Mouse (Mus musculus) embryonic facial prominence, embryonic 15.5 days (tissue): ENCODE data around the gene Dpy30. TPM values are rescaled to one million over a fixed set of nuclear protein-coding genes. Genes with fewer than 3 reads are reported as not detected.
A peak's percentile ranks its signal among the peaks of the same experiment; 100 is the strongest.
"Not testable (repeated sequence)": the region's sequence is repeated elsewhere in the genome, so short reads cannot be mapped to it uniquely, and the experiment has no call there.

Experiments
- ATAC-seq: fragments of 200-750 bp; cut with Nextera tagmentation; 2 replicates; pipeline ENCODE4 v1.8.0; 2017; ENCODE audit warnings: low read depth, moderate TSS enrichment; ENCODE audit not compliant: insufficient number of reproducible peaks, low FRiP score, low TSS enrichment
- H3K27ac ChIP-seq: fragments of 300-500 bp; sonication (generic); replicated peaks from 2 replicates; pipeline ENCODE4 v1.5.1; 2015; ENCODE audit warnings: mild to moderate bottlenecking, inconsistent platforms
- H3K27me3 ChIP-seq: fragments of 300-500 bp; sonication (generic); 2 replicates; pipeline ENCODE4 v1.6.1; 2015; ENCODE audit warnings: inconsistent platforms
- H3K36me3 ChIP-seq: fragments of 300-500 bp; sonication (generic); 2 replicates; pipeline ENCODE4 v1.6.1; 2015; ENCODE audit warnings: mild to moderate bottlenecking, inconsistent platforms
- H3K4me1 ChIP-seq: fragments of 300-500 bp; sonication (generic); 2 replicates; pipeline ENCODE4 v1.6.1; 2015; ENCODE audit warnings: inconsistent platforms
- H3K4me2 ChIP-seq: fragments of 300-500 bp; sonication (generic); replicated peaks from 2 replicates; pipeline ENCODE4 v1.6.1; 2015; ENCODE audit warnings: mild to moderate bottlenecking, inconsistent platforms
- H3K4me3 ChIP-seq: fragments of 300-500 bp; sonication (generic); replicated peaks from 2 replicates; pipeline ENCODE4 v1.5.1; 2015; ENCODE audit warnings: mild to moderate bottlenecking, inconsistent platforms
- H3K9ac ChIP-seq: fragments of 300-500 bp; sonication (generic); 2 replicates; pipeline ENCODE4 v1.6.1; 2015; ENCODE audit warnings: inconsistent platforms
- H3K9me3 ChIP-seq: fragments of 300-500 bp; sonication (generic); replicated peaks from 2 replicates; pipeline ENCODE4 v1.6.1; 2016; ENCODE audit warnings: inconsistent platforms
- WGBS: fragments of 180-500 bp; shearing (Covaris S2); methylation state at CpG from one replicate; pipeline ENCODE4 v1.1.7; 2015; 5-methylcytosine and 5-hydroxymethylcytosine counted together
- polyA plus RNA-seq: library from polyadenylated mRNA; unstranded; fragments of >200 nt; fragmentation: Nextera tagmentation; extraction: Ambion mirVana; gene quantifications from 2 replicates; pipeline ENCODE4 v1.2.1, GENCODE M21; 2015

The Dpy30 gene
- polyA plus RNA-seq = 191 and 200 TPM in 2 replicates

DNA sequence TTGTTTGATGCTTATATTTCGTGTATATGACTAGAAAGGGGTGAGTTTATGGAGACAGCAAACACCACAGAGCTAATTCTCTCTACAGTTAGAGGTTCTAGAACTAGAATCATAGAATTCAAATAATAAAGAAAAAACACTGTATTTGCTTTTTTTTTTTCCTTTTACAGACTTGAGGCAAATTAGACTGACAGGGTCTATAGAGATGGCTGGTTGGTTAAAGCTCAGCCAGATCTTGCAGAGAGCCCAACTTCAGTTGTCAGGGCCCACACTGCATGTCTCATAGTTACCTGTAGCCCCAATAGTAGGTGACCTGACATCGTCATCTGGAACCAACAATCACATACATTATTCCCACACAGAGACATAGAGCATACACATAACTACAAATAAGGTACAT lies at the start of gene Dpy30:
Dpy30 (minus strand) TSS at position 101 of the 400 bp plus-strand sequence.
- no peaks in the 10 kb centered on the region for H3K9me3 ChIP-seq
- ATAC-seq = no peak
- no peak within 1 kb of the TSS for H3K9ac ChIP-seq
- 72% methylated on average over 2 of the region's 2 CpGs for WGBS
- no peaks in the 10 kb centered on the region for H3K4me1 ChIP-seq
- no peak within 1 kb of the TSS for H3K4me3 ChIP-seq
- H3K4me2 ChIP-seq = no peak within 1 kb of the TSS
- no peak within 1 kb of the TSS for H3K27ac ChIP-seq
- H3K36me3 ChIP-seq = no peaks in the 10 kb centered on the region
- no peaks in the 10 kb centered on the region for H3K27me3 ChIP-seq

DNA sequence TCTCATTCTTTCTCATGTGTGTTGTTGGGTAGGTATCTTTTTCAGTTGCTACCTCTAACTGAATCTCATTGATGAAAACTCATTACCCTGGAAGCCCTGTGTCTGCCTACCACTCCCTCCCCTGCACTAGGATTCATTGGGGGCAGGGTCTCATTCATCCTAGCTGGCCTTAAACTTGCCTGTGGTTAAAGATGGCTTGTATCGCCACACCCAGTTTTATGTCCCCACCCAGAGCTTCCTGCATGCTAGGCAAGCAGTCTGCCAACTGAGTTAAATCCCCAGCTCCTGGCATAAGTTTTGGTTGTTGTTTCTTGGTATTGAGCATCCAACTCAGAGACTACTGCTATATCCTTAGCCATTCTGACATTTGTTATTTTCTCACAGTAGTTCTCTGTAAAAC lies 39.8 kb upstream of the Dpy30 start:
- ATAC-seq = no peak
- 77% methylated on average over 1 of the region's 1 CpGs for WGBS
- no peaks in the 10 kb centered on the region for H3K9me3 ChIP-seq
- H3K4me1 ChIP-seq = no peaks in the 10 kb centered on the region
- peaks cover 37% of the 10 kb centered on the region for H3K36me3 ChIP-seq
- no peak overlapping the region for H3K4me2 ChIP-seq
- H3K9ac ChIP-seq = no peak overlapping the region
- H3K27ac ChIP-seq = no peak overlapping the region
- H3K4me3 ChIP-seq = no peak overlapping the region
- no peaks in the 10 kb centered on the region for H3K27me3 ChIP-seq

DNA sequence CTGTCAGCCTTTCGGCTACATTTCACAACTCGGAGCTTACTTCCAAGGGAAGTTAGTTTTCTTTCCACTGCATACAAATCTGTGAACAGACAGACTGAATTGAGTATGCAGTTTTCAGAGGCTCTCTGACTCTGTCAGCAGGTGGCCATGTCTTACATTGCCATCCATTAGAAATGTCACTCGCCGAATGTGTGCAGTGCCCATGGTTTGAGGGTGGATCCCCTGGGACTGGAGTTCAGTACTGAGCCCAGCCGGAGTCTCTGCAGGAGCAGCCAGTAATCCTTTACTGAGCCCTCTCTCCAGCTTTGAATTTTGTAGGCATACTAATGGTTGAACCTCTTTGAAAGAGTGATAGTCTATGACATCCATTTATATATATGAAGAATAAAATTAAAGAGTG lies 17.4 kb upstream of the Dpy30 start:
- peaks cover 23% of the 10 kb centered on the region for H3K4me1 ChIP-seq
- no peaks in the 10 kb centered on the region for H3K27me3 ChIP-seq
- H3K9ac ChIP-seq = no peak overlapping the region
- no peak for ATAC-seq
- peak overlapping the region; percentile 92; the same call in 1 of the 2 replicates for H3K4me3 ChIP-seq
- no peak overlapping the region for H3K27ac ChIP-seq
- H3K9me3 ChIP-seq = no peaks in the 10 kb centered on the region
- H3K4me2 ChIP-seq = peak overlapping the region; percentile 63
- peaks cover 3% of the 10 kb centered on the region; the same call in 1 of the 2 replicates for H3K36me3 ChIP-seq
- WGBS = 53% methylated on average over 5 of the region's 5 CpGs

DNA sequence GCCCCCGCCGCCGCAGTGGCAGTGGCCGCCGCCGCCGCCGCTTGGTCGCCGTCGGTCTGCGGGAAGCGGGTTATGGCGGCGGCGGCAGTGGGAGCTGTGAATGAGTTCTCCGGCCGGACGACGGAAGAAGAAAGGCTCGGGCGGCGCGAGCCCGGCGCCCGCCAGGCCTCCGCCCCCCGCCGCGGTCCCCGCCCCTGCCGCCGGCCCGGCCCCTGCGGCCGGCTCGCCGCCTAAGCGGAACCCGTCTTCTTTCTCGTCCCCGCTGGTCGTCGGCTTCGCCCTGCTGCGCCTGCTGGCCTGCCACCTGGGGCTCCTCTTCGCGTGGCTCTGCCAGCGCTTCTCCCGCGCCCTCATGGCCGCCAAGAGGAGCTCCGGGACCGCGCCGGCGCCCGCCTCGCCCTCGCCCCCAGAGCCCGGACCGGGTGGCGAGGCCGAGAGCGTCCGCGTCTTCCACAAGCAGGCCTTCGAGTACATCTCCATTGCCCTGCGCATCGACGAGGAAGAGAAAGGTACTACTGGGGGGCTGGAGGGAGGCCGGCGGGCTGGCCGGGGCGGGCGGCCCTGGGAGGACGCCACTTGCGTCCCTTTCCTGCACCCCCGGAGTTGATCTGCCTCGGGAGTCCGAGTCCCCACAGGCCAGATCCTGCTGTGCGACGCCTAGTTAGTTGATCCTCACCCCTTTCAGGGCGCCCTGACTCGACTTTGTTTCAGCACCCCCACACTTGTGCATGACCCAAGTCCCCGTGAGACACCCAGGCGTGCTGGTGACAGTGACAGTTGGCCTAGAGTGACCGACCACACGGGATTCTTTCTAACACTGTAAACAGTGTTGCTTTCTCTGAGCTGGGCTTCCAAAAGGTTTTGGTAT lies 15.4 kb upstream of the Dpy30 start, which contains the start of gene Spast:
Spast (plus strand) TSS at position 51 of the 868 bp plus-strand sequence.
- WGBS = under 1% methylated on average over 59 of the region's 90 CpGs
- Histone ChIP-seq H3K27ac (peak within 1 kb of the TSS; percentile 95), H3K9ac (peak within 1 kb of the TSS; percentile 87), H3K4me2 (peak within 1 kb of the TSS; percentile 63), H3K27me3 (no peaks in the 10 kb centered on the region), H3K4me3 (peak within 1 kb of the TSS; percentile 92), H3K9me3 (no peaks in the 10 kb centered on the region), H3K36me3 (peaks cover 3% of the 10 kb centered on the region; the same call in 1 of the 2 replicates), H3K4me1 (peaks cover 23% of the 10 kb centered on the region)
- peak; percentile 84 for ATAC-seq

DNA sequence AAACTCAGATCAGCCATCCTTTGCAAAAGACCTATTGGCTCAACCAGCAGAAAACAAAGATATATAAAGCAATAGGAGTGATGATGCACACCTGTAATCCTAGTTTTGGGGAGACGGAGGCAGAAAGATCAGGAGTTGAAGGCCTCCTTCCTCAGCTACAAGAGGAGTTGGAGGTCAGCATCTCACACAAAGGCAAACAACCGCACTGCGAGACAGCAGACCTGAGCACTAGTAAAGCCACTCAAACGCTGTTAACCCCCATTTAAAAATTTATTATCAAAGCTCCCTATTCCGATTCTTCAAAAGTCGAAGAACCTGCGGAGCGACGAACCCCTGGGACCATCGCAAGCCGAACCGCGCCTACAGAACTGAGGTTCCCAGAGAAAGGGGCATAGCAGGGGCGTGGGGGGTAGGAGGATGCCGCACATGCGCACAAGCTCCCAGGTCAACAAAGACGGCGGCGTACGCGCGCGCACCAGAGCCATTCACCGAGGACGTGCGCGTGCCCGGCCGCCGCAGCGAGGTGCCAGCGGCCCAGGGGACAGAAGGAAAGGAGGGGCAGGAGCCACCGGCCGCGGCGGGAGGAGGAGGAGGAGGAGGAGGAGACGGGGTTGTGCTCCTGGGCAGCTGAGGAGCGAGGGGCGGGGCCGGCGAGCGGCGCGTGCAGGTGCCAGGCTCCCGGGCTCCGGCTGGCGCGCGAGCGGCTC lies 14.6 kb upstream of the Dpy30 start:
- H3K4me3 ChIP-seq = peak overlapping the region; percentile 92
- no peaks in the 10 kb centered on the region for H3K27me3 ChIP-seq
- H3K27ac ChIP-seq = peak overlapping the region; percentile 95
- peaks cover 23% of the 10 kb centered on the region for H3K4me1 ChIP-seq
- ATAC-seq = peak; percentile 93
- H3K36me3 ChIP-seq = 0 out of 2 replicates have a peak, but pooled peaks cover 3% of the 10 kb centered on the region
- H3K9ac ChIP-seq = peak overlapping the region; percentile 87
- no peaks in the 10 kb centered on the region for H3K9me3 ChIP-seq
- WGBS = 1% methylated on average over 37 of the region's 50 CpGs
- peak overlapping the region; percentile 63 for H3K4me2 ChIP-seq

DNA sequence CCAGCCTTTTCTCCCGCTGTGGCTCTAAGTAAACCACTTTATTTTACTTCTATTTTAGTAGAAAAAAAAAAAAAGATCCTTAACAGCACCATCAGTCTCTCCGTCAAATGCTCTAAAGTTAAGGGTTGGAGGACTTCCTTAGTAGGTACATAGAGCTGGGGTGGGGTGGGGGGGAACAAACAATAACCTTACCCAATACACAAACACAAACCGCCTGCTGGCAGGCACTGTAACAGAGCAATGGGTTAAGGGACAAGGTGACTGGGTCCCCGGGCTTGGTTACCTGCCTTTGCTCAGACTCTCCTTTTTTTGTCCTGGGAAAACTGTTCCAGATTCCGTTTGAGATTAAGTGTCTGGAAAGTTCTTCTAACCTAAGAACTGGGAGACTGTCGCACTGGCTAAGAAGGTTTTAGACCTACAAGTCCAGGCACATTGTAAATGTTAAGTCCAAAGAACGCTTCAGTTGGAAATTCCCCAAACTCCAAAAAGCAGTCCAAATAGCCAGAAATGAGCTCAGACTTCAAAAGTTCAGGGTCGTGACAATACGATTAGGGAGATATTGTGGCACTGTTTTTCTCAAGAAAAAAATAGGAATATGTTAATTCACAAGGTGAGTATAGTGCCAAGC lies 7.4 kb upstream of the Dpy30 start:
- no peak overlapping the region for H3K4me2 ChIP-seq
- 68% methylated on average over 9 of the region's 9 CpGs for WGBS
- no peaks in the 10 kb centered on the region for H3K36me3 ChIP-seq
- no peak for ATAC-seq
- no peaks in the 10 kb centered on the region for H3K9me3 ChIP-seq
- H3K4me3 ChIP-seq = no peak overlapping the region
- H3K4me1 ChIP-seq = no peaks in the 10 kb centered on the region
- no peaks in the 10 kb centered on the region for H3K27me3 ChIP-seq
- no peak overlapping the region for H3K27ac ChIP-seq
- no peak overlapping the region for H3K9ac ChIP-seq

DNA sequence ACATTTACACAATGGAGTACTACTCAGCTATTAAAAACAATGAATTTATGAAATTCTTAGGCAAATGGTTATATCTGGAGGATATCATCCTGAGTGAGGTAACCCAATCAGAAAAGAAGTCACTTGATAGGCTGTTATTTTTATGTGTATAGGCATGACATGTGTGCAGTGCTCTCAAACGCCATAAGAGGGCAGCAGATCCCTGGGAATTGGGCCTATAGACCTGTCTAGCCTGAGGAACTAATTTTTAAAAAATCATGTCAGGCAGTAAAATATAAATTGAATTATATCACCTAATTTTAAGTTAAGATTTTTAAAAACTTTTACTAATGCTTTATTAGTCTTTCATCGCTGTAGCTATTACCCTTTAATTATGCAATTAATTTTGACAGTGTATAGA lies 4.4 kb upstream of the Dpy30 start:
- not testable (repeated sequence) for H3K27me3 ChIP-seq, H3K9ac ChIP-seq, H3K4me1 ChIP-seq, H3K9me3 ChIP-seq, H3K4me3 ChIP-seq, H3K36me3 ChIP-seq, ATAC-seq, H3K4me2 ChIP-seq, H3K27ac ChIP-seq
- 45% methylated on average over 2 of the region's 2 CpGs for WGBS

DNA sequence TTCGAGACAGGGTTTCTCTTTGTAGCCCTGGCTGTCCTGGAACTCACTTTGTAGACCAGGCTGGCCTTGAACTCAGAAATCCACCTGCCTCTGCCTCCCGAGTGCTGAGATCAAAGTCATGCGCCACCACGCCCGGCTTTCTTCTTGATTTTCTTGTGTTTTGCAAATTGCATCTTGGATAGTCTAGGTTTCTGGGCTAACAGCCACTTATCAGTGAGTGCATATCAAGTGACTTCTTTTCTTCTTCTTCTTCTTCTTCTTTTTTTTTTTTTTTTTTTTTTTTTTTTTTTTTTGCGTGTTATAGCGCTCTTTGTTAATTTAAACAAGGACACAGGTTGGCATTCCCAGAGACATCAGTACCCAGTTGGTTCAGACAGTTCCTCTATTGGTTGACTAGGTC lies 3.5 kb upstream of the Dpy30 start:
- H3K4me3 ChIP-seq = not testable (repeated sequence)

DNA sequence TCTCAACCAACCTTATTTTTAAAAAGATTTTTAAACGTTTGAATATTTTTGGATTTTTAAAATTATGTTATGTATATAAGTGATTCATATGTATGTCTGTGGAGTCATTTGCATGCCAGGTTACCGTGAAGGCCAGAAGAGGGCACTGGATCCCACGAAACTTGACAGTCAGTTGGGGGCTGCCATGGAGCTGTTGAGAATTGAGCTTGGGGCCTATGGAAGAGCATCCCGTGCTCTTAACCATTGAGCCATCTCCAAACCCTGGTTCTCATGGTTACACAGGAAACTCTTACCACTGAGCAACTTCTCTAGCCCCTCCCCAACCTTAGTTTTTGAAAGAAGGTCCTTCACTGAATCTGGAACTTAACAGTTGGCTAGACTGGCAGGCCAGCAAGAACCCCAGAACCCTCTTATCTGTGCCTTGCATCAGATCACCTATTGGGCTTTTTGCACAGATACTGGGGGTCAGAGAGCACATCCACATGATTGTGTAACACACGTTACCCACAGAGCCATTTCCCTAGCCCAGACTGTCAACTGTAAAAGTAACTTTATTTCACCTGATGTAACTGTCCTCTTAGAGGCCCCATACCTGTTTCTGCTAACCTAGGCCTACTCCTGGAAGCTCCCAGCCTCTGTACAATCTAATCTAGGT lies 1.2 kb downstream of the Dpy30 start:
- WGBS = 44% methylated on average over 5 of the region's 5 CpGs
- H3K9ac ChIP-seq = no peak overlapping the region
- H3K4me1 ChIP-seq = no peaks in the 10 kb centered on the region
- H3K27ac ChIP-seq = no peak overlapping the region
- H3K9me3 ChIP-seq = no peaks in the 10 kb centered on the region
- no peak for ATAC-seq
- no peak overlapping the region for H3K4me3 ChIP-seq
- no peak overlapping the region for H3K4me2 ChIP-seq
- no peaks in the 10 kb centered on the region for H3K27me3 ChIP-seq
- no peaks in the 10 kb centered on the region for H3K36me3 ChIP-seq

More for the DNA sequence above, 3.5 kb upstream of the Dpy30 start:
- H3K36me3 ChIP-seq, H3K4me1 ChIP-seq, H3K27ac ChIP-seq, H3K27me3 ChIP-seq, H3K9ac ChIP-seq, H3K4me2 ChIP-seq, ATAC-seq, H3K9me3 ChIP-seq: not testable (repeated sequence)
- 84% methylated on average over 7 of the region's 7 CpGs for WGBS

DNA sequence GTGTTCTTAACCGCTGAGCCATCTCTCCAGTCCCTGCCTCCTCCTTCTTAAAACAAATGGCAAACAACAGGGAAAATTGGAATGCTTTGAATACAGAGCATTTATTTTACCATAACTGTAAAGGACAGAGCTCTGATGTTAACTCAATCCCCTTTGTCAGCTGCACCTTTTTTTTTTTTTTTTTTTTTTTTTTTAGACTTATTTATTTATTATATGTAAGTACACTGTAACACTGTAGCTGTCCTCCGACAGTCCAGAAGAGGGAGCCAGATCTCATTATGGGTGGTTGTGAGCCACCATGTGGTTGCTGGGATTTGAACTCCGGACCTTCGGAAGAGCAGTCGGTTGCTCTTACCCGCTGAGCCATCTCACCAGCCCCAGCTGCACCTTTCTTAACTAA lies 5.0 kb downstream of the Dpy30 start:
- 93% methylated on average over 6 of the region's 6 CpGs for WGBS
- Histone ChIP-seq H3K27ac (no peak overlapping the region), H3K4me1 (peaks cover 15% of the 10 kb centered on the region), H3K27me3 (no peaks in the 10 kb centered on the region), H3K4me2 (no peak overlapping the region), H3K9me3 (no peaks in the 10 kb centered on the region), H3K4me3 (no peak overlapping the region), H3K36me3 (no peaks in the 10 kb centered on the region), H3K9ac (no peak overlapping the region)
- ATAC-seq = no peak
